Mouse (Mus musculus) lung, adult 2 months (tissue): Measurements from ENCODE around the gene Gabpb1.

Experiments used
- CTCF ChIP-seq: fragments of 200-500 bp; IDR thresholded peaks from 2 replicates; pipeline ENCODE4 v1.5.1; 2011; ENCODE audit warnings: mild to moderate bottlenecking, low read length, control low read depth; ENCODE audit not compliant: insufficient read depth
- POLR2A ChIP-seq: fragments of 200-500 bp; IDR thresholded peaks from 2 replicates; pipeline ENCODE4 v1.6.1; 2011; ENCODE audit warnings: low read depth, mild to moderate bottlenecking, control low read depth, low read length, borderline replicate concordance; ENCODE audit errors: extremely low read depth

GRCm38 (mm10) chr2:126646461-126646860 is 29.7 kb downstream of the Gabpb1 start:
- TF ChIP-seq CTCF (no peak), POLR2A (no peak)
